Mouse (Mus musculus): Measurements from ENCODE around the gene Rnf24. TPM values are rescaled to one million over a fixed set of nuclear protein-coding genes. Genes with fewer than 3 reads are reported as not detected.
"Not testable (repeated sequence)": the region's sequence is repeated elsewhere in the genome, so short reads cannot be mapped to it uniquely, and the experiment has no call there.

Rnf24 gene
- total RNA-seq, 2 experiments from 2014 or later: 1.2 to 1.3 TPM

DNA sequence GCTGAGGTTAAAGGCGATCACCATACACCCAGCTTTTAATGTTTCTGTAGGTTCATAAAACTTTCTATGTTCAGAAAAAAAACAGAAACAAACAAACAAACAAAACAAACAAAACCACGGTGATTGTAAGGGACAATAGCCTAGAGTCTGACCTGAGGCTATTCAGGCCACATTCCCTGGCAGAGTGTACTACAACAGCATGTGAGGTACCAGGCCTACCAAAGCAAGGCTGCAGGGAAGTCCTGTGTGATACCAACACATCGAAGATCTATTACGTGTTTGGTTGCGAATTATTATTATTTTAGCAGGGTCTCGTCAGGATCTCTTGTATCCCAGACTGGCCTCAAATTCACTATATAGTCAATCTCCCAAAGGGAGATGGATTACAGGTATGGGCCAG lies 2.4 kb downstream of the Rnf24 start:
- DNase-seq: no peak
- intact Hi-C loops (cut with DNase I): loop anchor here (5.0 kb wide), 1 partner anchor 67 kb away; no protein-coding TSS in a partner anchor

DNA sequence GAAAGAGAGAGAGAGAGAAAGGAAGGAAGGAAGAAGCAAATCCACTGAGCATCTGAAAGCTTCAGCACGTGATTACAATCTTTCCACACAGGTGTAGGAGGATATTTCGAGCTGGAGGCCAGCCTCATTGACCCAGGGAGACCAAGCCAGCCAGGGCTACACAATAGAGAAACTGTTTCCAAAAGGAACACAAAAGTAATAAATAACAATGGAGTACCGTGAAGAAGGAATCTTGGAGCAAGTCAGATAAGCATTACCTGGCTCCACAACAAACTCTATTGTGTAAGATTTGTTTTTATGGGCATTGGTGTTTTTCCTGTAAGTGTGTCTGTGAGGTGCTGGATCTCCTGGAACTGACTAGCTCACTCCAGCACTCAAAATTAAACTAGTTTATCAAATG lies 7.1 kb downstream of the Rnf24 start:
- intact Hi-C loops (cut with DNase I): no loop called here

DNA sequence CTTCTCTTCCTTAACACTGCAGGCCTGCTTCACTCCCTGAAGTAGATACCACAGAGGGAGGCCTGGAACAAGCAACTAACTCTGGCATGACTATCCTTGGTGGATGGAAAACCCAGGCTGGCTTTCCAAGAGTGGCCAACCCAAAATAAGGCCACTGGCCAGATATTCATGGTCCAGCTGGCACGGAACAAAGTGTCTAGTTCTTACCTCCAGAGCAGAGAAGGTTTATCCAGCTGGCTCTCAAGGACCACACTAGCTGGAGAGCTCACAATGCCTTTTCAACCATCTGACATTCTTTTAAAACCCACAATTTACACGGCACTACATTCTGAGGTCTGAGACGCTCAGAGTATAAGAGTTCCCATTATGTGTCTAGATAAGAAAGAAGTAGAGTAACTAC lies 8.2 kb downstream of the Rnf24 start:
- intact Hi-C loops (cut with DNase I): no loop called here
- DNase-seq: peak; percentile 49 to 50

More for the DNA sequence above, 7.1 kb downstream of the Rnf24 start:
- no peak for DNase-seq

DNA sequence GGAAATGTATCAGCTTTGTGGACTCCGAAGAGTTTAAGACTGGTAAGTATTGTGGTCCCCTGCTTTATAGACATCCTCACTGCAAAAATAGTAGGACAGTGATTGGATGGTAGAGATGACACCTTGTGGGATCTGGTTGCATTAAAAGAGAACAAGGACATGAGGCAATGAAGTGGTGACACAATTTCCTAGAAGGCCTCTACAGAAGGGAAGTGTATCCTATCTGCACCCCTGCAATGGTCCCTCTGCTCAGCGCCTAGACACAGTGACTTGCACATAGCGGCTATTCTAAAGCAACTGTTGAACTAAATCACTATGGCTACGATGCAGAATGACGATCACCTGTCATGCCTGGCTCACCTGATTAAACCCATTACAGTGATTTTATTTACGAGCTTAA lies 15.1 kb downstream of the Rnf24 start:
- DNase-seq: no peak
- intact Hi-C loops (cut with DNase I): no loop called here

DNA sequence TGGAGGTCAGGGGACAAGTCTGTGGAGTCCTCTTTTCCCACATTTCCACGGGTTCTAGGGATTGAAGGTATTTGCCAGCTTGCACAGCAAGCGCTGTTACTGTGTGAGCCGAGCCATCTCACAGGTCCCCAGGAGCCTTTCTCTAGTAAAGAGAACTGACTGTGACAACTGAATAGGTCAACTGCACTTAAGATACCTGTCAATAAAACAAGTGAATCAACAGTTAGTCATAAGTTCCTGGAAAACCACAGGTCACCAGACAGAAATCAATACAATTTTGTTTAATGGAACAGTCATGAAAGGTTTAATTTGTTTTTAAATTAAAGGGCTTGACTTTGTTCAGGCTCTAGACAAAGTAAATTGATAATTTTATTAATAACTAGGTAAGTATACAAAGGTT lies 22.1 kb downstream of the Rnf24 start:
- intact Hi-C loops (cut with DNase I): loop anchor here (5.0 kb wide), 1 partner anchor 33 kb away; no protein-coding TSS in a partner anchor

DNA sequence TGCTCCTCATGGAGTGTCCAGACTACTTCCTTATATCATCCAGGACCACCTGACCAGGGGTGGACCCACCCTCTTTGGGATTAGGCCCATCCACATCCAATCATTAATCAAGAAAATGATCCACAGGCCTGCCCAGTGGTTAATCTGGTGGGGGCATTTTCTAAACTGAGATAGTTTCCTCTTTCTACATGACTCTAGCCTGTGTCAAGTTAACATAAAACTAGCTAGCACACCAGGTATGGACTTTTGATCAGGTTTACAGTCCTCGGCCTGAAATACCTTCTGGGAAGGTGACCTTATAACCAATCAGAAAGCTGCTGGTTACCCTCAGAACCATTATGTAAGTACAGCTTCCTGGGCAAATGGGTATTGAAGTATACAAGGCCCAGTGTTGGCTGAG lies 23.7 kb downstream of the Rnf24 start:
- intact Hi-C loops (cut with DNase I): no loop called here

More for the DNA sequence above, 22.1 kb downstream of the Rnf24 start:
- DNase-seq: no peak

DNA sequence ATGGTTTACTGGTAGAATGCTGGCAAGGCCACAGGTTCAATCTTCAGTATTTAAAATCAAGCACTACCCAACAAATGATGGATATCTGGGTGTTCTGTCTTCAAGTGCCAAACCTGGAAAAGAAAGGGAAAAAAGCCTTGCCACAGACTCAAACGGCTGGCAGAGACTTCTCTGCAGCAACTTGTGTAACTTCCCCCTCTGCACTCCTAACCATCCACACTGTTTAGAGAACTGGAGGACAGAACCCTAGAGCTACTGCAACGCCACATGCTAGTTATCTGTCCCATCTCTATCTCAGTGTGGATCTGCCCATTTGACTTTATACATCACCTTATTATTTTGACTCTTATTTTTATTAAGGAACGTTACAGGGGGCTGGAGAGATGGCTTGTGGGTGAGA lies 26.6 kb downstream of the Rnf24 start:
- intact Hi-C loops (cut with DNase I): no loop called here
- no peak for DNase-seq

More for the DNA sequence above, 23.7 kb downstream of the Rnf24 start:
- no peak for DNase-seq

DNA sequence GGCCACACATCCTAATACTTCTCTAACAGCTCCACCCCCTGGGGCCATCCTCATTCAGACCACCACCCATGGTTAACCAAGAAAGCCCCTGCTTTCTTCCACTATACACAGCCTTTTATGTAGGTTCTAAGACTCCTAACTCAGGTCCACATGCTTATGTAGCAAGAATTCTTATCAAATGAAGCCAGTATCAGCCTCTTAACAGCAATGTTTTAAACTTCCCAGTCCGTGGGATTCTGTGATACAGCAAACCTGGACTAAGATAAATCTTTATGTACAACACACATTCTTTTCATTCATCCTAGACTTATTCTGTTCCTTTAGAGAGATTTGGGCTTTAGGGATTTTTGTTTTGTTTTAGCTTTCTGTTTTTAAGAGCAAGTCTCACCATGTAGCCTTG lies 29.0 kb downstream of the Rnf24 start:
- intact Hi-C loops (cut with DNase I): no loop called here
- DNase-seq: no peak

DNA sequence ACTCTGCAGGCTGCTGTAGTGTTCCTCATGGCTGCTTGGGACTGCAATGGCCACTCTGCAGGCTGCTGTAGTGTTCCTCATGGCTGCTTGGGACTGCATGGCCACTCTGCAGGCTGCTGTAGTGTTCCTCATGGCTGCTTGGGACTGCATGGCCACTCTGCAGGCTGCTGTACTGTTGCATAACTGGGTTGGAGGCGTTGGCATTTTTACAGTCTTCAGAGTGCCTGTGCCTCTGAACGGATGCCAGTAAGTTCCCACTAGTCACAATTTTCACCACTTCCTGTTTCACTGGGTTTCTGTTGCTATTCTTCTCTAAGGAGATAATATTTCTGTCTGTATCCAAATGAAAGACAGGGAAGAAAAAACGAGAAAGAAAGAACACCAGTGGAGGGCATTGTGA lies 31.5 kb downstream of the Rnf24 start:
- intact Hi-C loops (cut with DNase I); DNase-seq: not testable (repeated sequence)

DNA sequence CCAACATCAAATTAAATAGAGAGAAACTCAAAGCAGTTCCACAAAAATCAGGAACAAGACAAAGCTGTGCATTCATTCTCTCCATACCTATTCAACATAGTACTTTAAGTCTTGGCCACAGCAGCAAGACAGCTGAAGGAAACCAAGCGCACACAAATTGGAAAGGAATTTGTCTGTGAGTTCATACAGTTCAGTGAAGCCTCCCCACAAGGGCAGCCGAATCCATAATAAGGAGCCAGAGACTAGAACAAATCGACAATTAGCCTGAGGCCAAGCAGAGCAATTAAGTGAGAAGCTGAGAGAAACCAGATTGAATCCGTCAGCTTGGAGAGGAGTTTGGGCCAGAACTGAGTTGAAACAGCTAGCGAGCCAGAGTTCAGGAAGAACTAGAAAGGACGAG lies 33.3 kb downstream of the Rnf24 start:
- intact Hi-C loops (cut with DNase I): no loop called here
- no peak for DNase-seq

DNA sequence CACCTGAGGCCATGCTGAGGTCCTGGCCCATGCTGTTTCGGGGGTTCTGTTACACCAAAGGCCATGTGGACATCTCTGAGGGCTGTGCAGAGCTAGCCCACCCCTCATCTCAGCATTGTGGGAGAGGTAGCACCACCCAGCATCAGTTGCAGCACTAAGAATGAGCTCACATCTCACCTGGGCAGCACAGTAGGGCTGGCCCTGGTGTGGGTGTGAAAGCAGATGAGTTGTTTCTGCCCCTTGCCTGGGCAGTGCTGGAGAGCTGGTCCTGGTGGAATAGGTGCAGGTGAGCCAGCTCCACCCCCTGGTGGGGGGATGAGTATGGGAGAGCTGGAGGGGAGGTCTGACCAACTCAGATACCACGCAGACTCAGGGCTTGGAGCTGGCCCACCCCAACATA lies 36.5 kb downstream of the Rnf24 start:
- intact Hi-C loops (cut with DNase I): no loop called here
- DNase-seq: no peak

DNA sequence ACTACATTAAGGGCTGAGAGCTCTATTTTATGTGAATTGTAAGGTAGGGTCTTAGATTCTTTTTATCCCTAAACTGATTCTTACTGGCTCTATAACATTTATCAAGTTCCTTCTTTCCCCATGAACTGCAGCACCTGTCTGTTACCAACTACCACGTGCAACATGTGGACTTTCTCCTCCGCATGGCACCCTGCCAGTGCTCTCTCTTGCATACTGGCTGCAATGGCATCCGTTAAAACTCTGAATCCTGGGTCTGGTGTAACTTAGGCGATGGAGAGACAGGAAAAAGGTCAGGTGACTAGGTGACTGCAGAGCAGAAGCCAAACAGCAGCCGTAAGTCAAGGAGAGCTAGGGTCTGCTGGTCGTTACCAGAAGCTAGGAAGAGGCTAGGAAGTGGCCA lies 43.4 kb downstream of the Rnf24 start:
- intact Hi-C loops (cut with DNase I): no loop called here
- no peak for DNase-seq

DNA sequence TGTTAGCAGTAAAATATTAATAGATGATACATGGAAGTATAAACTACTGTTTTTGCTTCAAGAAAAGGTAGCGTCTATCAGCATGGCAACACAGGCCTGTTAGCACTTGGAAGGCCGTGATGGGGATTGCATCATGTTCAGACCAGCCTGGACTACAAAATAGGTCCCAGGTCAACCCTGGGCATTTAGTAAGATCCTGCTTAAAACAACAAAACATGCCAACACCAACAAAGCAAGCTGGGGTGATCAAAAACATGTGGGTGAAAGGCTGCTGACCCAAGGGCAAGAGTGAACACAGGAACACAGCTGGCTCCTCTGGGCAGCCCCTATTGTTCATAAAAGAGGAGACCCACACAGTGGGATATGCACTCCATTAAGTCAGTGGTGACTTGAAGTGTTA lies 44.9 kb downstream of the Rnf24 start:
- intact Hi-C loops (cut with DNase I): no loop called here

DNA sequence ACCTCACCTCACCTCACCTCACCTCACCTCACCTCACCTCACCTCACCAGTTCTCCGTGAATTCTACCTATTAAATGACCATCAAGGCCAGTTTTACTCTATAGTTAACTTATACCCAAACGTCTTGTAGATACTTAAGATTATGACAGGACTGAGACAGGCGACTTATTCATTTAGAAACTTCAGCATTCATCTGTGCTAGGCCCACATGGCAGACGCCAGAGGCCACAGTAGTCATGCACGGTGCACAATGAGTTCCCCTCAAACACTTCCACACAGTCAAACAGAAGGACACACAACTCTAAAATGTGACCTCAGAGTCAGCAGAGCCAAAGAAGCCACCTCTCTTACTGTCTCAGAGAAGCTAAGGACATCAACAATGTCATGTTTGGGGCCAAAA lies 45.3 kb downstream of the Rnf24 start:
- intact Hi-C loops (cut with DNase I): no loop called here

More for the DNA sequence above, 44.9 kb downstream of the Rnf24 start:
- no peak for DNase-seq

DNA sequence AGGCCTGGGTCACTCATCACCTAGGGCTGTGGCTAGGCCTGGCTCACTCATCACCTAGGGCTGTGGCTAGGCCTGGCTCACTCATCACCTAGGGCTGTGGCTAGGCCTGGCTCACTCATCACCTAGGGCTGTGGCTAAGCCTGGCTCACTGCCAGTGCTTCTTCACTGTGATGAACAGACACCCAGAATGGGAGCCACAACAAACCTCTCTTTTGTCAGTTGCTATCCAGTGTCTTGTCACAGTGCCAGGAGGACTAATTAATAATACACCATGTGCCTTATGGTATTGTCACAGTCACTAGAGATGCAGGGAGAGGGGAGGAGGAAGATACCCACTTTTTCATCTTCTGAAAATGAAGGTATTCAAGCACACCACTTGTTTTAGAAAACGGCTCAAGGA lies 47.5 kb downstream of the Rnf24 start:
- intact Hi-C loops (cut with DNase I): not testable (repeated sequence)

More for the DNA sequence above, 45.3 kb downstream of the Rnf24 start:
- no peak for DNase-seq

DNA sequence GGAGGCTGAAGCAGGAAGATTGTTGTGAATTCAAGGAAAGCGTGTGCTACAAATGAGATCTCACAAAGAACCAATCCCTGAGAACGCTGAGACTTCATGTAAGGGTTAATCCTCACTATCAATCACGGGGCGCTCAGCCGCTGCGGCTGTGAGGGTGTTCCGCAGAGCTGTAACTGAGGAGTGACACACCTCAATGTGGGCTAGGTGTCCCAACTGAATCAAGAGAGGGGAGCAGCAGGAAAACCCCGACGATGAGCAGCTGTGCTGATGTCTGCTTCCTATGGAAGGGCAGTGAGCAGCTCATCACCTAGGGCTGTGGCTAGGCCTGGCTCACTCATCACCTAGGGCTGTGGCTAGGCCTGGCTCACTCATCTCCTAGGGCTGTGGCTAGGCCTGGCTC lies 48.2 kb downstream of the Rnf24 start:
- no peak for DNase-seq

More for the DNA sequence above, 47.5 kb downstream of the Rnf24 start:
- not testable (repeated sequence) for DNase-seq

DNA sequence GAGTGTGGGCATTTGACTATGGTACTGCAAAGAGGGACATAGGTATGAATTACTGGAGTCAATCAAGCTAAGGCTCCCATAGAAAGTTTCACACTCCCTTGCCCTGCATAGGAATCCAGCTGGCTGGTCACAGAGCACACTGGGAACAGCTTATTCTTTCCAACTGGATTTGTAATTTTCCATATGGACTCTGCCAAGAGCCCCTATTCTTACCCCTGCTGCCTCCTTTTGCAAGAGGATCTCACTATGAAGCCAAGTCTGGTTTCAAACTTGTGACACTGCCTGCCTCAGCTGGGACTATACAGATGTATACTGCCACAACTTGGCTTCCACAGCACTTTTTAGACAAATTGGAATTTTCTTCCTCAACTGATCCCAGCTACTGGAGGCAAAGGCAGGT lies 51.1 kb downstream of the Rnf24 start:
- DNase-seq: no peak
- intact Hi-C loops (cut with DNase I): no loop called here

More for the DNA sequence above, 48.2 kb downstream of the Rnf24 start:
- intact Hi-C loops (cut with DNase I): no loop called here

DNA sequence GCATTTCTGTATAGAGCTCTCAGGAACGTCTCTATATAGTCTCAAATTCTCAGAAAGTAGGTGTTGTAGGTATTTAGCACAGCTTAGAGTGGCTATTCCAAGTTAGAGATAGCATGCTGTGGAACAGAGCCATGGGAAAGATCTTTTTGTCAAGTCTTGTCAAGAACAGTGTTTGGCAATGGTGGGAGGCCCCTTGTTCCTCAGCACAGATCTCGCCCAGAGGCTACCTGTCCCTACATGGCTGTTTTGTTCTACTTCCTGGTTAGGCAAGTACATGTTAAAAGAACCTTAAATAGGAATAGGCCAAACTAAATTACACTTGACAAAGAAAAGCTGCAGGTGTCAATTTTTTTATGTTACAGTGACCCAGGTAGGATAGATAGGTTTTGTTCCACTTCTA lies 52.2 kb downstream of the Rnf24 start:
- no peak for DNase-seq
- intact Hi-C loops (cut with DNase I): no loop called here

DNA sequence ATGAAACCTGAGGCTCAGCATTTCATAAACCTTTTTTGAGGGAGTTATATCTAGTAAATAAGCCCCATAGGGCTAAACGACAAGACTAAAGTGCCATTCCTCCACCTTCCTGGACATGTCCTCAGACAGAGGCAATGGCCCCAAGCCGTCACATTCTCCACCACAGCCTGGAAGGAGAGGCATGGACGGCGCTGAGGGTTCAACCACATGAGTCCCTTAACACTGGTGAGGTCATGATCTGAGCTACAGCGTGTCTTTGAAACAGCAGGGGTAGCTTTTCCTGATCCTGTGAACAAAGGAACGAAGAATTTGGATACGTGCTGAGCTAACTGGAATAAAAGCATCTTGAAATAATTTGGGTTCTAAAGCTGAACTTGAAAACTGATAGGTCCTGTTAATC lies 54.0 kb downstream of the Rnf24 start:
- intact Hi-C loops (cut with DNase I): loop anchor here (5.0 kb wide), 1 partner anchor 34 kb away; no protein-coding TSS in a partner anchor
- DNase-seq: not testable (repeated sequence)

DNA sequence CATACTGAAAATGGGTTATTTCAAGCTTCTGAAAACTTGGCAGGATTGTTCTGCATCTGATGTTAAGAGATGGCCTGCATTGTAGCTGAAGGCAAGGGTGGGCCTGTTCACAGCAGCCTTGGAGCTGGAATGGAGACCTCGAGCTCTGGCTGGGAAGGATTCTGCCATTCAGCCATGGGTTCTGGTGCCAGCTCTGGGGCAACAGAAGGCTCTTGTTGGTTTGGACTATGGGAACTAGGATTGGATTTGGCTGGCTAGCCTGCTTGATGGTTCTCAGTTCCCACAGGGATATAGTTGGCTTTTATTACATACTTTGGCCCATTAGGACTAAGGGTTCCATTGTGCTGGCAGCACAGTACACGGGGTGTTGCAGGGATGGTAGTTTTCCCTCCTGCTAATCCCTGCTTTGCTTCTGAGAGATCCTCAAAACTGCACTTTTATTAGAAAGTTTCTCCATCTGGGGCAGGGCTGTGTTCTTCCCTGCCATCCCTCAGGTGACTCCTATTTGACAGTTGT lies 55.9 kb downstream of the Rnf24 start:
- no peak for DNase-seq
- intact Hi-C loops (cut with DNase I): loop anchor here (5.0 kb wide), 1 partner anchor 35 kb away; no protein-coding TSS in a partner anchor

DNA sequence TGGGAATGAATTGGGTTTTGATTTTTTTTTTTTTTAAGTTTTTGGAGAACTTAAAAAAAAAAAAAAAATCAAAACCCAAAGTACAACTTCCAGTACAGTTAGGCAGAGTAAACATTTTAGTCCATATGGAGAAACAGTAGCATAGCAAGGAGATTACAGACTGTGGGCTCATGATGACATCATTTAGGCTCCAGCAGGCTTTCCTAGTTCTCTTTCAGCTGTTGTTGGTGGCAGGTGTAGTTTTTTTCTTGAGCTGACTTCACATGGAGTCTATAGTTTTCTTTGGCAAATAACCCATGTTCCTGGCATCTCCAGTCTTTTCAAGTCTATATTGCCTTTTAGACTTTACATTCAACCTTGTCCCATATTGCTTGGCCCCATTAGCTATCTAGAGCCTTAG lies 62.0 kb downstream of the Rnf24 start:
- intact Hi-C loops (cut with DNase I): loop anchor here (5.0 kb wide), 1 partner anchor 112 kb away; no protein-coding TSS in a partner anchor
- DNase-seq: no peak

DNA sequence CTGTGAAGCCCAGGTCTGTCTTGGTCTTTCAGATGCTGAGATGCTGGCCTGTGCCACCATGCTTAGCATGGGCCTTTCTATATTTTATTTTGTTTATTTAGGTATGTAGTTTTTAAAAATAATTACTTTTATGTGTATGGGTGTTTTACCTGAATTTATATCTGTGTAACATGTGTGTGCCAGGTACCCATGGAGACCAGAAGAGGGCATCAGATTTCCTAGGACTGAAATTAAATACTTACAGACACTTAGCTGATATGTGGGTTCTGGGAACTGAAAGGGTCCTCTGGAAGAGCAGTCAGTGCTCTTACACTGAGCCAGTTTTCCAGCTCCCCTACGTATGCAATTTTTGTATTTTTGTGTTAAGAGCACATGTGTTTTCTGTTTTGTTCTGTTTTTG lies 66.4 kb downstream of the Rnf24 start:
- intact Hi-C loops (cut with DNase I): no loop called here
- DNase-seq: no peak

DNA sequence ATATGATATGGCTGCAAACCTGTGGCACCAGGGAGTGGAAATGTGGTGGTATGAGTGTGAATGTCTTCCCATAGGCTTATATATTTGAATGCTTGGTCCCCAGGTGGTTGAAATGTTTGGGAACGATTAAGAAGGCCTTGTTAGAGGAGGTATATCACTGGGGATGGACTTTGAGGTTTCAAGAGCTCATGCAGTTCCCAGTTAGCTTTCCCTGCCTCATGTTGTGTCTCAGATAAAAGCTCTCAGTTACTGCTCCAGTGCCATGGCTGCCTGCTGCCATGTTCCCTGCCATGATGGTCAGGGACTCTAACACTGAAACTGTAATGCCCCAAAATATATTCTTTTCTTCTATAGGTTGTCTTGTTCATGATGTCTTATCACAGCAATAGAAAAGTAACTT lies 71.1 kb downstream of the Rnf24 start:
- DNase-seq: no peak
- intact Hi-C loops (cut with DNase I): no loop called here
